Mouse (Mus musculus) liver, postnatal 0 days (tissue): ENCODE measurements around the gene Alox8. TPM values are rescaled to one million over a fixed set of nuclear protein-coding genes. Genes with fewer than 3 reads are reported as not detected.
A peak's percentile ranks its signal among the peaks of the same experiment; 100 is the strongest.

Experiments used
- ATAC-seq: fragments of 200-750 bp; cut with Nextera tagmentation; 2 replicates; pipeline ENCODE4 v1.8.0; 2017; ENCODE audit warnings: mild to moderate bottlenecking, moderate library complexity
- DNase-seq: peaks from one replicate; pipeline ENCODE4 v3.0.0-alpha.2; 2016
- H3K27ac ChIP-seq: fragments of 300-500 bp; sonication (generic); 2 replicates; pipeline ENCODE4 v1.5.1; 2014; ENCODE audit warnings: antibody characterized with exemption, moderate library complexity, mild to moderate bottlenecking, low read depth
- H3K27me3 ChIP-seq: fragments of 300-500 bp; sonication (generic); 2 replicates; pipeline ENCODE4 v1.6.1; 2014; ENCODE audit warnings: low read length, control low read depth, mixed read lengths; ENCODE audit not compliant: insufficient read depth
- H3K36me3 ChIP-seq: fragments of 300-500 bp; sonication (generic); replicated peaks from 2 replicates; pipeline ENCODE4 v1.6.1; 2014; ENCODE audit warnings: mild to moderate bottlenecking, control low read depth, low read length, moderate library complexity, mixed read lengths; ENCODE audit not compliant: insufficient read depth
- H3K4me1 ChIP-seq: fragments of 300-500 bp; sonication (generic); 2 replicates; pipeline ENCODE4 v1.6.1; 2014; ENCODE audit warnings: antibody characterized with exemption, mild to moderate bottlenecking, control low read depth; ENCODE audit not compliant: insufficient read depth
- H3K4me2 ChIP-seq: fragments of 300-500 bp; sonication (generic); 2 replicates; pipeline ENCODE4 v1.6.1; 2014; ENCODE audit warnings: low read depth, mild to moderate bottlenecking, low read length, moderate library complexity, mixed read lengths
- H3K4me3 ChIP-seq: fragments of 300-500 bp; sonication (generic); 2 replicates; pipeline ENCODE4 v1.5.1; 2014; ENCODE audit warnings: low read depth, low read length
- H3K9ac ChIP-seq: fragments of 300-500 bp; sonication (generic); replicated peaks from 2 replicates; pipeline ENCODE4 v1.6.1; 2014; ENCODE audit warnings: mild to moderate bottlenecking, moderate library complexity
- H3K9me3 ChIP-seq: fragments of 300-500 bp; sonication (generic); 2 replicates; pipeline ENCODE4 v1.6.1; 2016; ENCODE audit warnings: mild to moderate bottlenecking, control low read depth, low read length, mixed read lengths
- CTCF ChIP-seq: sonication (generic); IDR thresholded peaks from 2 replicates; pipeline ENCODE4 v1.5.1; 2016; ENCODE audit warnings: antibody characterized with exemption, low read depth
- EP300 ChIP-seq: IDR thresholded peaks from 2 replicates; pipeline ENCODE4 v1.6.1; 2016; ENCODE audit warnings: antibody characterized with exemption, low read depth, mild to moderate bottlenecking
- WGBS: fragments of 180-500 bp; shearing (Covaris S2); extraction: QIAGEN DNeasy Blood & Tissue Kit; methylation state at CpG from one replicate; pipeline ENCODE4 v1.1.7; 2014; ENCODE audit not compliant: insufficient replicate concordance; 5-methylcytosine and 5-hydroxymethylcytosine counted together
- polyA plus RNA-seq: library from polyadenylated mRNA; unstranded; fragments of >200 nt; fragmentation: Nextera tagmentation; extraction: Ambion mirVana; gene quantifications from 2 replicates; pipeline ENCODE4 v1.2.1, GENCODE M21; 2015

Gene Alox8
- polyA plus RNA-seq, 1 experiment from 2014 or later: 0.04 TPM

GRCm38 (mm10) chr11:69172606-69173005, 25.0 kb downstream of the Alox8 start:
- TF ChIP-seq CTCF (no peak), EP300 (no peak)
- WGBS: 66% methylated on average over 2 of the region's 2 CpGs
- ATAC-seq: no peak

DNA sequence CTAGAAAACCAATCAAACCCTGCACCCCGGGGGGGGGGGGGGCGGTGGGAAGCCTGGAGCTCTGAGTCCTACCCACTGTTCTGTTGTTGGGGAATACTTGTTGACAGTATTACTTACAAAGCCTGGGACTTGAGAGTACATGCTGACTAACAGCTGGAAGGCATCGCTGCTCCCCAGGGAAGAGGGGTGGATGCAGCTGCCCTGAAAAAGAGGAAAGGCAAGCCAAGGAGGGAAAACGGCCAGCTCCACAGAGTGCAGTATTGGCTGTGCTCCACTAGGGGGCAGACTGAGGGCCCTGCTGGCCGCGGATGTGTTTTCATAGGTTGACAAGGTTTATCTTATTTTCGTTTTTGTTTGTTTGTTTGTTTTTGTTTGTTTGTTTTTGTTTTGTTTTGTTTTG, 26.0 kb downstream of the Alox8 start:
- H3K9ac ChIP-seq: no peak overlapping the region
- no peak for ATAC-seq
- no peak overlapping the region for H3K27ac ChIP-seq
- no peaks in the 10 kb centered on the region for H3K4me1 ChIP-seq
- H3K27me3 ChIP-seq: no peaks in the 10 kb centered on the region
- no peak overlapping the region for H3K4me3 ChIP-seq
- TF ChIP-seq EP300 (no peak), CTCF (peak; percentile 87)
- peak; percentile 54 for DNase-seq
- H3K36me3 ChIP-seq: no peaks in the 10 kb centered on the region
- WGBS: 35% methylated on average over 7 of the region's 7 CpGs
- H3K4me2 ChIP-seq: no peak overlapping the region
- H3K9me3 ChIP-seq: no peaks in the 10 kb centered on the region

More at GRCm38 (mm10) chr11:69172606-69173005, 25.0 kb downstream of the Alox8 start:
- H3K4me3 ChIP-seq: no peak overlapping the region
- no peak overlapping the region for H3K27ac ChIP-seq
- no peaks in the 10 kb centered on the region for H3K9me3 ChIP-seq
- no peaks in the 10 kb centered on the region for H3K36me3 ChIP-seq
- DNase-seq: no peak
- H3K4me1 ChIP-seq: no peaks in the 10 kb centered on the region
- no peak overlapping the region for H3K9ac ChIP-seq
- H3K27me3 ChIP-seq: no peaks in the 10 kb centered on the region
- H3K4me2 ChIP-seq: no peak overlapping the region

DNA sequence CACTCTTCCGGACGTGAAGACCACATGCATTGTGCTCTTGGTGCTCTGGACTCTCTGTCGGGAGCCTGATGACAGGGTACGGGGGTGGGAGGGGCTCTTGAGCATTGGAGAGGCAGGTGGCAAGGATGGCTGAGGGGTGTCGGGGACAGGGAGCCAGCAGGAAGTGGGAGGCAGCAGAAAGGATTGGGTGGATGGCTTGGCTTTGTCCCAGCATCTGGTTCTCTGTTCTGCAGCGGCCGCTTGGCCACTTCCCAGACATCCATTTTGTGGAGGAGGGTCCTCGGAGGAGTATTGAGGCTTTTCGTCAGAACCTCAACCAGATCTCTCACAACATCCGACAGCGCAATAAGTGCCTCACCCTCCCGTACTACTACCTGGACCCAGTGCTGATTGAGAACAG, 28.3 kb downstream of the Alox8 start:
- no peaks in the 10 kb centered on the region for H3K9me3 ChIP-seq
- H3K27ac ChIP-seq: no peak overlapping the region
- no peaks in the 10 kb centered on the region for H3K27me3 ChIP-seq
- H3K9ac ChIP-seq: no peak overlapping the region
- TF ChIP-seq EP300 (no peak), CTCF (no peak)
- H3K36me3 ChIP-seq: no peaks in the 10 kb centered on the region
- H3K4me1 ChIP-seq: no peaks in the 10 kb centered on the region
- 80% methylated on average over 12 of the region's 12 CpGs for WGBS
- no peak for ATAC-seq
- no peak overlapping the region for H3K4me2 ChIP-seq
- no peak overlapping the region for H3K4me3 ChIP-seq
- no peak for DNase-seq

GRCm38 (mm10) chr11:69156800-69157199, 40.8 kb downstream of the Alox8 start, which contains the start of gene Alox12b:
Alox12b (plus strand) TSS chr11:69156989.
- no peak within 1 kb of the TSS for H3K4me2 ChIP-seq
- H3K36me3 ChIP-seq: no peaks in the 10 kb centered on the region
- TF ChIP-seq CTCF (no peak), EP300 (no peak)
- no peak within 1 kb of the TSS for H3K4me3 ChIP-seq
- H3K9me3 ChIP-seq: no peaks in the 10 kb centered on the region
- DNase-seq (no peak), ATAC-seq (no peak)
- WGBS: 2% methylated on average over 15 of the region's 18 CpGs
- H3K27me3 ChIP-seq: peaks cover 35% of the 10 kb centered on the region
- no peak within 1 kb of the TSS for H3K27ac ChIP-seq
- no peaks in the 10 kb centered on the region for H3K4me1 ChIP-seq
- no peak within 1 kb of the TSS for H3K9ac ChIP-seq

DNA sequence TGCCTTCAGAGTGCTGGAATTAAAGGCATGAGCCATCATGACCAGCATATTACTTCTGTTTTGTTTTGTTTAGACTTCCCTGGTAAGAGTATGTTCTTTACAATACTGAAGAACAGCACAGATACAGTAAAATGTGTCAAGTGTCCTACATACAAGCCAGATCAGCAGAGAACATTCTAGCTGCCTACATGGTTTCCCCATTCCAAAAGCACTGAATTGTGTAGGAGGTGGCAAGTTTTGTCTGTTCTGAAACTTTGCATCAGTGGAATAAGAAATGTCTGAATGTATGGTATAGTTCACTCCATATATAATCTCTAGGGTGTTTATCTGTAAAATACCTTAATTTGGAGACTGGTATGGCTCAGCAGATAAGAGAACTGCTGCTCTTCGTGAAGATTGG, 42.3 kb downstream of the Alox8 start:
- no peaks in the 10 kb centered on the region for H3K9me3 ChIP-seq
- H3K27me3 ChIP-seq: peaks cover 39% of the 10 kb centered on the region
- no peak for ATAC-seq
- no peak overlapping the region for H3K4me3 ChIP-seq
- TF ChIP-seq EP300 (no peak), CTCF (no peak)
- no peak overlapping the region for H3K27ac ChIP-seq
- H3K4me2 ChIP-seq: no peak overlapping the region
- 0 out of 2 replicates have a peak, but pooled peaks cover 3% of the 10 kb centered on the region for H3K4me1 ChIP-seq
- H3K9ac ChIP-seq: no peak overlapping the region
- DNase-seq: no peak
- no peaks in the 10 kb centered on the region for H3K36me3 ChIP-seq
- WGBS: 31% methylated on average over 1 of the region's 1 CpGs

DNA sequence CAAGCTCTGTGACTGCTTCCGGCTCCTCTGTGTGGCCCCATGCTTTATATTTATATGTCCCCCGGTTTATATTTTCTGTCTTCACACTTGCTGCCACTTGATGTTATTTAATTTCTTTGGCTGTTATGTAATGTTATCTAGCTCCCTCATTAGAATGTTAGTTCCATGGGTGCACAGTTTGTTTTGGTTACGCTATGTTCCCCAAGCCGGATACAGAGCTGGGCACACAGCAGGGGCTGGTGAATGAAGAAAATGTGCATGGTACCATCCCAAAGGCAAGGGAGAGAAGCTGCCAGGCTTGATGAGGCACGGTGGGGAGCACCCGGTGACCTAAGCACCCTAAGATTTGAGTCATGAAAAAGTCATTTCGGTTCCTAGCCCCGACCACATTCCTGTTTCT, 43.8 kb downstream of the Alox8 start:
- Histone ChIP-seq H3K27me3 (peaks cover 35% of the 10 kb centered on the region), H3K4me3 (no peak overlapping the region), H3K4me2 (no peak overlapping the region), H3K9ac (no peak overlapping the region), H3K9me3 (no peaks in the 10 kb centered on the region), H3K36me3 (no peaks in the 10 kb centered on the region), H3K27ac (no peak overlapping the region), H3K4me1 (0 out of 2 replicates have a peak, but pooled peaks cover 3% of the 10 kb centered on the region)
- TF ChIP-seq CTCF (no peak), EP300 (no peak)
- DNase-seq: no peak
- WGBS: 73% methylated on average over 8 of the region's 8 CpGs
- no peak for ATAC-seq

GRCm38 (mm10) chr11:69151004-69151403, 46.6 kb downstream of the Alox8 start:
- Histone ChIP-seq H3K4me3 (no peak overlapping the region), H3K4me2 (no peak overlapping the region), H3K9ac (no peak overlapping the region), H3K27me3 (peaks cover 9% of the 10 kb centered on the region), H3K9me3 (no peaks in the 10 kb centered on the region), H3K4me1 (0 out of 2 replicates have a peak, but pooled peaks cover 3% of the 10 kb centered on the region), H3K27ac (no peak overlapping the region), H3K36me3 (no peaks in the 10 kb centered on the region)
- WGBS: 62% methylated on average over 6 of the region's 6 CpGs
- DNase-seq (no peak), ATAC-seq (no peak)
- no peak for TF ChIP-seq CTCF
- no peak for TF ChIP-seq EP300
